Mouse (Mus musculus) heart, adult 2 months (tissue): ENCODE data around the gene Myadm. TPM values are rescaled to one million over a fixed set of nuclear protein-coding genes. Genes with fewer than 3 reads are reported as not detected.

Experiments
- DNase-seq, 2 experiments: peaks; one replicate each; pipeline ENCODE4 v3.0.0; 2021
- H3K27ac ChIP-seq: fragments of 200-600 bp; 2 replicates; pipeline ENCODE4 v1.8.1; 2022
- H3K27me3 ChIP-seq: fragments of 200-500 bp; 2 replicates; pipeline ENCODE4 v1.6.1; 2012; ENCODE audit warnings: mild to moderate bottlenecking, low read length, inconsistent platforms, mixed read lengths; ENCODE audit not compliant: control insufficient read depth, insufficient read depth
- H3K36me3 ChIP-seq: fragments of 200-500 bp; 2 replicates; pipeline ENCODE4 v1.6.1; 2012; ENCODE audit warnings: low read length, inconsistent platforms; ENCODE audit not compliant: control insufficient read depth, insufficient read depth
- H3K4me1 ChIP-seq: fragments of 200-500 bp; 2 replicates; pipeline ENCODE4 v1.6.1; 2011; ENCODE audit warnings: low read length; ENCODE audit not compliant: control insufficient read depth, insufficient read depth
- H3K4me3 ChIP-seq: fragments of 200-600 bp; 2 replicates; pipeline ENCODE4 v1.8.1; 2022
- H3K79me2 ChIP-seq: fragments of 200-500 bp; replicated peaks from 2 replicates; pipeline ENCODE4 v1.6.1; 2012; ENCODE audit warnings: mild to moderate bottlenecking, inconsistent platforms, low read length, moderate library complexity, mixed read lengths; ENCODE audit not compliant: control insufficient read depth, insufficient read depth
- H3K9ac ChIP-seq: fragments of 200-500 bp; 2 replicates; pipeline ENCODE4 v1.6.1; 2012; ENCODE audit warnings: low read depth, mild to moderate bottlenecking, control low read depth, inconsistent platforms, low read length, mixed read lengths
- CTCF ChIP-seq: fragments of 200-600 bp; IDR thresholded peaks from 2 replicates; pipeline ENCODE4 v1.8.1; 2022; ENCODE audit warnings: antibody characterized with exemption, mild to moderate bottlenecking, moderate library complexity
- EP300 ChIP-seq: fragments of 200-500 bp; IDR thresholded peaks from 2 replicates; pipeline ENCODE4 v1.6.1; 2011; ENCODE audit warnings: low read depth, low read length, control low read depth; ENCODE audit not compliant: insufficient read depth
- POLR2A ChIP-seq: fragments of 200-500 bp; IDR thresholded peaks from 2 replicates; pipeline ENCODE4 v1.6.1; 2011; ENCODE audit warnings: mild to moderate bottlenecking, low read depth, low read length, control low read depth; ENCODE audit not compliant: insufficient read depth
- WGBS: fragments of 180-500 bp; shearing (Covaris S2); methylation state at CpG from one replicate; pipeline ENCODE4 v1.1.7; 2018; 5-methylcytosine and 5-hydroxymethylcytosine counted together
- intact Hi-C: fragments of 180-260 bp; cut with DNase I; formaldehyde crosslinking; loops from one replicate; pipeline ENCODE4 v1.15.1; 2025
- polyA plus RNA-seq: library from polyadenylated mRNA; depleted of rRNA; stranded (reverse); fragments of >200 nt; gene quantifications from 2 replicates; pipeline ENCODE4 v1.2.3, GENCODE M21; 2012
- total RNA-seq, 2 experiments: library from RNA; stranded (reverse); gene quantifications; 2 replicates each; pipeline ENCODE4 v1.2.3; 2021

The Myadm gene
- total and polyA plus RNA-seq, 3 experiments: 131 to 397 (median 139) TPM

DNA sequence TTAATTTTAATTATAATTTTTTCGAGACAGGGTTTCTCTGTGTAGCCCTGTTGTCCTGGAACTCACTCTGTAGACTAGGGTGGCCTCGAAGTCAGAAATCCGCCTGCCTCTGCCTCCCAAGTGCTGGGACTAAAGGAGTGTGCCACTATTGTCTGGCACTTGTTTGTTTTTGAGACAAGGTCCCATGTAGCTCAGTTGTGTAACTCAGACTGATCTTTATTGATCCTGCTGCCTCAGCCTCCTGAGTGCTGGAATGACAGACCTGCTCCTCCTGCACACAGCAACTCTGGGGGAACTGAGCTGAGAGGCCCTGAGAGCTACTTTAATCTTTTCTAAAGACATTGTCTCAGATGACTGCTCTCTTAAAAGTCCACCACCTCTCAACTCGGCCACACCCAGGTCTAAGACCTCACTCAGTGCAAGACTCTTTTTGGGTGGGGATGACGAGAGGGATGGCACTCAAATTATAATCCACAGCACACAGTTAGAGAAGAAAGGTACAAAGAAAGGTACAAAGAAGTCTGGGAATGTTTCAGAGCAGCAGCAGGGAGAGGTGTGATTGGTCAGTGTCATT is 8.7 kb upstream of the Myadm start:
- intact Hi-C loops: loop anchor here (1.0 kb wide), 1 partner anchor 10 kb away; no protein-coding TSS in a partner anchor
- Histone ChIP-seq H3K9ac (no peak overlapping the region; the same call in 1 of the 2 replicates), H3K4me3 (no peak overlapping the region), H3K79me2 (no peaks in the 10 kb centered on the region), H3K27ac (peak overlapping the region; percentile 85), H3K27me3 (no peaks in the 10 kb centered on the region), H3K4me1 (peaks cover 11% of the 10 kb centered on the region), H3K36me3 (peaks cover 3% of the 10 kb centered on the region)
- peak; percentile 21 to 29 for DNase-seq
- TF ChIP-seq CTCF: no peak
- TF ChIP-seq POLR2A: no peak
- TF ChIP-seq EP300: no peak
- WGBS: 55% methylated on average over 5 of the region's 5 CpGs

DNA sequence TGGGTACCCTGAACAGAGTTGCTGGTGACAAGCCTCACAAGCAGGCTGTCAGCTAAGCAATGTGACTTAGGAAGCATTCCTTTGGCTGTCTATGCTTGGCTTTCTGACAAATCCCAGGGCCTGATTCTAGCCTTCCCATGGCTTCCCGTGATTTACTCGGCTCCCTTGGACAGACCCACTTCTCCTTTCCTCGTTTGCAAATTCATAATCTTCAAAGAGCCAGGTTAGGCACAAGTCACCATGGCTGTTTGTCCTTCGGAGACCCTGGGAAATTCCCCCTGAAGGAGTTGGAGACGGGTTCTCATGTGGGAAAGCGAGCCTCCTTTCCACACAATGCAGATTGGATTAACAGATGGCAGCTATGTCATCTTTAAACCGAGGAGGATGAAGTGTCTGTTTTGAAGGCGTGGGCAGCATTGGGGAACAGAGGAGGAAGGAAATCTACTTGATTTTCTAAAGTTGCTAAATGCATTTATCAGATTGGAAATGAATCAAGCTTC is 8.2 kb upstream of the Myadm start:
- H3K79me2 ChIP-seq: no peaks in the 10 kb centered on the region
- peaks cover 3% of the 10 kb centered on the region for H3K36me3 ChIP-seq
- peak overlapping the region; percentile 27; the same call in 1 of the 2 replicates for H3K9ac ChIP-seq
- H3K27ac ChIP-seq: peak overlapping the region; percentile 85
- H3K27me3 ChIP-seq: no peaks in the 10 kb centered on the region
- TF ChIP-seq CTCF (no peak), POLR2A (peak; percentile 21; the same call in 1 of the 2 replicates), EP300 (0 out of 2 replicates have a peak, but pooled peaks have one; percentile 62)
- intact Hi-C loops: loop anchor here (1.0 kb wide), 1 partner anchor 10 kb away; no protein-coding TSS in a partner anchor
- 11% methylated on average over 8 of the region's 8 CpGs for WGBS
- H3K4me3 ChIP-seq: no peak overlapping the region
- peaks cover 9% of the 10 kb centered on the region for H3K4me1 ChIP-seq
- DNase-seq: peak; percentile 56 to 66

DNA sequence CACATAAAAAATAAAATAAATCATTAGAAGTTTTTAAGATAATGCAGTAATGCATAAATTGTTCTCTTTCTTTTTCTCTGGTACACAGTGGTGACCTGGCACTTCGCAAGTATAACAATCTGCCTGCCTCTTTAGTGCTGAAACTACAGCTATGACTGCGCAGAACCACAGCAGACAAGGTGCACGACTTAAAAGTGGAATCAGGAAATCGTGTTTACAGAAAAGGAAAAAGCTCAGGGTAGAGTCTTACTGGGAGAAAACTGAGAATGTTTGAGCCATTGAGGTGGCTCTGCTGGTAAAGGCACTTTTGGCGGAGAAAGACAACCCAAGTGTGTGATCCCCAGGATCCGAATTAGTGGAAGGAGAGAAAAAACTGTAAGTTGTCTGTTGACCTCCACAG is 7.1 kb upstream of the Myadm start:
- 67% methylated on average over 6 of the region's 6 CpGs for WGBS
- Histone ChIP-seq H3K9ac (no peak overlapping the region), H3K36me3 (peaks cover 3% of the 10 kb centered on the region), H3K79me2 (no peaks in the 10 kb centered on the region), H3K4me1 (peaks cover 7% of the 10 kb centered on the region), H3K27me3 (no peaks in the 10 kb centered on the region), H3K4me3 (no peak overlapping the region), H3K27ac (peak overlapping the region; percentile 85; the same call in 1 of the 2 replicates)
- intact Hi-C loops: no loop called here
- no peak for TF ChIP-seq POLR2A
- TF ChIP-seq CTCF: no peak
- no peak for TF ChIP-seq EP300
- no peak for DNase-seq

DNA sequence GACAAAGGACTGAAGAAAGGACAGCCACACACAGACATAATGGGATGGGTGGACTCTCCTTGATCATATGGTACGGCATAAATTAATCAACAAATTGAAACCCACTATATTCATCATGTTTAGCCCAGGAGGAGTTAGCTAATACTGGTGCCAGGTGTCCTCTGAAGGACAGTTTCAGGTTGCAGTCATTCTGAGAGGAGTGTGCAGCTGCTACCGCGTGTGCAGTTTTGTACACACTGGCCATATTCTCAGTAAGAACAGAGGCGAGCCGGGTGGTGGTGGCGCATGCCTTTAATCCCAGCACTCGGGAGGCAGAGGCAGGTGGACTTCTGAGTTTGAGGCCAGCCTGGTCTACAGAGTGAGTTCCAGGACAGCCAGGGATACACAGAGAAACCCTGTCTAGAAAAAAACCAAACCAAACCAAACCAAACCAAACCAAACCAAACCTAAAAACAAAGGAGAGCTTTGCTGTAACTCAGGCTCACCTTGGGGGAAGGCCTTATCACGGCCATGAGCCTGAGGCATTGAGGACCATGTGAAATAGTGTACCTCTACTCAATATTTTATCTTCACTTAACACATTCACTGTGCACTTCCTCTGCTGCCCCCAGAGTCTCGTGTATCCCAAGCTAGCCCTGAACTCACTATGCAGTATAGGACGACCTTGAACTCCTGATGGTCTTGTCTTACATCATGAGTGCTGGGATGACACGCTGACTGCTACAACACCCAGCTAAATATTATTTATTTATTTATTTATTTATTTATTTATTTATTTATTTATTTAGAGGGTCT is 5.6 kb upstream of the Myadm start:
- Histone ChIP-seq H3K27ac (no peak overlapping the region), H3K9ac (no peak overlapping the region), H3K4me3 (no peak overlapping the region), H3K36me3 (peaks cover 3% of the 10 kb centered on the region), H3K27me3 (no peaks in the 10 kb centered on the region), H3K4me1 (peaks cover 7% of the 10 kb centered on the region), H3K79me2 (no peaks in the 10 kb centered on the region)
- 90% methylated on average over 11 of the region's 11 CpGs for WGBS
- no peak for DNase-seq
- intact Hi-C loops: no loop called here
- TF ChIP-seq POLR2A (no peak), CTCF (no peak), EP300 (no peak)

DNA sequence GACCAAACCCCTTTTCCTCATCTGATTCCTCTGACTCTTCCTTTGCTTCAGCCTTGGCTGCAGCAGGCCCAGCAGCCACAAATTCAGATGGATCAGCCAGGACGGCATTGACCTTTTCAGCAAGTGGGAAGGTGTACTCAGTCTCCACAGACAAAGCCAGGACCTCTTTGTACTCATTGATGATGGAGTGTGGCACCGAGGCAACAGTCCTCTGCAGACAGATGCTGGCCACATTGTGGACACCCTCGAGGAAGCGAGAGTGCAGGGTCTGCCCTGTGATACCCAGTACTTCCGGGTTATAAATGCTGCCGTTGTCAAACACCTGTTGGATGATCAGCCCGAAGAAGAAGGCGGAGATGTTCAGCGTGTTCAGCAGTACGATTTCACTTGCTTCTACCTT is 4.3 kb upstream of the Myadm start:
- no peak overlapping the region for H3K9ac ChIP-seq
- intact Hi-C loops: no loop called here
- H3K4me1 ChIP-seq: peaks cover 7% of the 10 kb centered on the region
- no peaks in the 10 kb centered on the region for H3K27me3 ChIP-seq
- H3K4me3 ChIP-seq: no peak overlapping the region
- H3K36me3 ChIP-seq: peaks cover 3% of the 10 kb centered on the region
- H3K27ac ChIP-seq: no peak overlapping the region
- no peaks in the 10 kb centered on the region for H3K79me2 ChIP-seq
- TF ChIP-seq POLR2A: no peak
- TF ChIP-seq CTCF: no peak
- TF ChIP-seq EP300: no peak
- DNase-seq: no peak
- WGBS: 90% methylated on average over 10 of the region's 10 CpGs
